Mouse (Mus musculus): Measurements from ENCODE around the gene Alox12. TPM values are rescaled to one million over a fixed set of nuclear protein-coding genes. Genes with fewer than 3 reads are reported as not detected.

Gene Alox12
- polyA plus RNA-seq, 1 experiment from 2014 or later: 3.5 TPM

GRCm38 (mm10) chr11:70284757-70285156, 29.6 kb upstream of the Alox12 start:
- WGBS: 89% methylated on average over 3 of the region's 3 CpGs
- Histone ChIP-seq H3K36me3 (ENCODE audit: control insufficient read depth, insufficient read depth, low read length) (no peaks in the 10 kb centered on the region), H3K4me1 (replicated peaks; ENCODE audit: control insufficient read depth, insufficient read depth, low read length) (no peaks in the 10 kb centered on the region), H3K4me3 (ENCODE audit: low read depth, low read length) (no peak overlapping the region), H3K9me3 (ENCODE audit: control insufficient read depth, low read length) (no peaks in the 10 kb centered on the region), H3K27me3 (ENCODE audit: control insufficient read depth, insufficient read depth, low read length) (no peaks in the 10 kb centered on the region), H3K27ac (ENCODE audit: low read depth, low read length) (no peak overlapping the region), H3K4me2 (replicated peaks; ENCODE audit: low read depth, low read length) (no peak overlapping the region), H3K9ac (ENCODE audit: low read depth, low read length) (no peak overlapping the region)
- DNase-seq (ENCODE audit: low spot score) (no peak), ATAC-seq (ENCODE audit: low FRiP score) (no peak)

- Histone ChIP-seq H3K36me3 (ENCODE audit: control insufficient read depth, insufficient read depth, low read length) (no peaks in the 10 kb centered on the region), H3K27ac (ENCODE audit: low read depth, low read length) (no peak overlapping the region)
- ATAC-seq (ENCODE audit: low FRiP score): no peak
Measured at GRCm38 (mm10) chr11:70283666-70284065, 28.5 kb upstream of the Alox12 start.

GRCm38 (mm10) chr11:70280441-70280840, 25.3 kb upstream of the Alox12 start:
- DNase-seq (ENCODE audit: low spot score): no peak
- Histone ChIP-seq H3K4me3 (ENCODE audit: low read depth, low read length) (no peak overlapping the region), H3K27me3 (ENCODE audit: control insufficient read depth, insufficient read depth, low read length) (no peaks in the 10 kb centered on the region), H3K36me3 (ENCODE audit: control insufficient read depth, insufficient read depth, low read length) (no peaks in the 10 kb centered on the region), H3K9ac (ENCODE audit: low read depth, low read length) (no peak overlapping the region), H3K4me1 (replicated peaks; ENCODE audit: control insufficient read depth, insufficient read depth, low read length) (no peaks in the 10 kb centered on the region), H3K4me2 (replicated peaks; ENCODE audit: low read depth, low read length) (no peak overlapping the region), H3K27ac (ENCODE audit: low read depth, low read length) (no peak overlapping the region), H3K9me3 (ENCODE audit: control insufficient read depth, low read length) (no peaks in the 10 kb centered on the region)
- no peak for ATAC-seq (ENCODE audit: low FRiP score)
- 72% methylated on average over 3 of the region's 3 CpGs for WGBS

More at GRCm38 (mm10) chr11:70283666-70284065, 28.5 kb upstream of the Alox12 start:
- no peak overlapping the region for H3K4me2 ChIP-seq (replicated peaks; ENCODE audit: low read depth, low read length)
- H3K4me3 ChIP-seq (ENCODE audit: low read depth, low read length): no peak overlapping the region
- no peak for DNase-seq (ENCODE audit: low spot score)
- no peaks in the 10 kb centered on the region for H3K4me1 ChIP-seq (replicated peaks; ENCODE audit: control insufficient read depth, insufficient read depth, low read length)
- no peaks in the 10 kb centered on the region for H3K9me3 ChIP-seq (ENCODE audit: control insufficient read depth, low read length)
- no peak overlapping the region for H3K9ac ChIP-seq (ENCODE audit: low read depth, low read length)
- 84% methylated on average over 4 of the region's 4 CpGs for WGBS
- no peaks in the 10 kb centered on the region for H3K27me3 ChIP-seq (ENCODE audit: control insufficient read depth, insufficient read depth, low read length)

- Histone ChIP-seq H3K9me3 (ENCODE audit: control insufficient read depth, low read length) (no peaks in the 10 kb centered on the region), H3K4me1 (replicated peaks; ENCODE audit: control insufficient read depth, insufficient read depth, low read length) (no peaks in the 10 kb centered on the region), H3K4me3 (ENCODE audit: low read depth, low read length) (no peak overlapping the region), H3K36me3 (ENCODE audit: control insufficient read depth, insufficient read depth, low read length) (no peaks in the 10 kb centered on the region), H3K27me3 (ENCODE audit: control insufficient read depth, insufficient read depth, low read length) (no peaks in the 10 kb centered on the region), H3K4me2 (replicated peaks; ENCODE audit: low read depth, low read length) (no peak overlapping the region), H3K27ac (ENCODE audit: low read depth, low read length) (no peak overlapping the region), H3K9ac (ENCODE audit: low read depth, low read length) (no peak overlapping the region)
- DNase-seq (ENCODE audit: low spot score): no peak
- 84% methylated on average over 3 of the region's 3 CpGs for WGBS
- no peak for ATAC-seq (ENCODE audit: low FRiP score)
Measured at GRCm38 (mm10) chr11:70278961-70279360, 23.8 kb upstream of the Alox12 start.

GRCm38 (mm10) chr11:70271641-70272040, 16.5 kb upstream of the Alox12 start:
- Histone ChIP-seq H3K4me1 (replicated peaks; ENCODE audit: control insufficient read depth, insufficient read depth, low read length) (no peaks in the 10 kb centered on the region), H3K9me3 (ENCODE audit: control insufficient read depth, low read length) (no peaks in the 10 kb centered on the region), H3K4me3 (ENCODE audit: low read depth, low read length) (no peak overlapping the region), H3K9ac (ENCODE audit: low read depth, low read length) (no peak overlapping the region), H3K4me2 (replicated peaks; ENCODE audit: low read depth, low read length) (no peak overlapping the region), H3K27ac (ENCODE audit: low read depth, low read length) (no peak overlapping the region), H3K36me3 (ENCODE audit: control insufficient read depth, insufficient read depth, low read length) (no peaks in the 10 kb centered on the region), H3K27me3 (ENCODE audit: control insufficient read depth, insufficient read depth, low read length) (no peaks in the 10 kb centered on the region)
- ATAC-seq (ENCODE audit: low FRiP score) (no peak), DNase-seq (ENCODE audit: low spot score) (no peak)
- WGBS: 84% methylated on average over 7 of the region's 7 CpGs

GRCm38 (mm10) chr11:70266405-70266804, 11.3 kb upstream of the Alox12 start:
- H3K36me3 ChIP-seq (ENCODE audit: control insufficient read depth, insufficient read depth, low read length): no peaks in the 10 kb centered on the region
- H3K4me3 ChIP-seq (ENCODE audit: low read depth, low read length): no peak overlapping the region
- no peak for ATAC-seq (ENCODE audit: low FRiP score)
- 96% methylated on average over 1 of the region's 1 CpGs for WGBS
- H3K4me2 ChIP-seq (replicated peaks; ENCODE audit: low read depth, low read length): no peak overlapping the region
- H3K27me3 ChIP-seq (ENCODE audit: control insufficient read depth, insufficient read depth, low read length): no peaks in the 10 kb centered on the region
- no peaks in the 10 kb centered on the region for H3K9me3 ChIP-seq (ENCODE audit: control insufficient read depth, low read length)
- no peak overlapping the region for H3K9ac ChIP-seq (ENCODE audit: low read depth, low read length)
- DNase-seq (ENCODE audit: low spot score): no peak
- H3K4me1 ChIP-seq (replicated peaks; ENCODE audit: control insufficient read depth, insufficient read depth, low read length): no peaks in the 10 kb centered on the region
- H3K27ac ChIP-seq (ENCODE audit: low read depth, low read length): no peak overlapping the region

GRCm38 (mm10) chr11:70265819-70266218, 10.7 kb upstream of the Alox12 start:
- no peak for DNase-seq (ENCODE audit: low spot score)
- no peak for ATAC-seq (ENCODE audit: low FRiP score)
- WGBS: 76% methylated on average over 4 of the region's 4 CpGs
- Histone ChIP-seq H3K4me2 (replicated peaks; ENCODE audit: low read depth, low read length) (no peak overlapping the region), H3K36me3 (ENCODE audit: control insufficient read depth, insufficient read depth, low read length) (no peaks in the 10 kb centered on the region), H3K27ac (ENCODE audit: low read depth, low read length) (no peak overlapping the region), H3K9ac (ENCODE audit: low read depth, low read length) (no peak overlapping the region), H3K9me3 (ENCODE audit: control insufficient read depth, low read length) (no peaks in the 10 kb centered on the region), H3K27me3 (ENCODE audit: control insufficient read depth, insufficient read depth, low read length) (no peaks in the 10 kb centered on the region), H3K4me1 (replicated peaks; ENCODE audit: control insufficient read depth, insufficient read depth, low read length) (no peaks in the 10 kb centered on the region), H3K4me3 (ENCODE audit: low read depth, low read length) (no peak overlapping the region)

- Histone ChIP-seq H3K4me1 (replicated peaks; ENCODE audit: control insufficient read depth, insufficient read depth, low read length) (no peaks in the 10 kb centered on the region), H3K27ac (ENCODE audit: low read depth, low read length) (no peak overlapping the region), H3K9me3 (ENCODE audit: control insufficient read depth, low read length) (no peaks in the 10 kb centered on the region), H3K36me3 (ENCODE audit: control insufficient read depth, insufficient read depth, low read length) (no peaks in the 10 kb centered on the region), H3K4me2 (replicated peaks; ENCODE audit: low read depth, low read length) (no peak overlapping the region), H3K4me3 (ENCODE audit: low read depth, low read length) (no peak overlapping the region), H3K9ac (ENCODE audit: low read depth, low read length) (no peak overlapping the region), H3K27me3 (ENCODE audit: control insufficient read depth, insufficient read depth, low read length) (no peaks in the 10 kb centered on the region)
- WGBS: 53% methylated on average over 3 of the region's 3 CpGs
- no peak for ATAC-seq (ENCODE audit: low FRiP score)
- no peak for DNase-seq (ENCODE audit: low spot score)
Measured at GRCm38 (mm10) chr11:70265252-70265651, 10.1 kb upstream of the Alox12 start.

GRCm38 (mm10) chr11:70259035-70259434, 3.9 kb upstream of the Alox12 start:
- H3K4me2 ChIP-seq (replicated peaks; ENCODE audit: low read depth, low read length): no peak overlapping the region
- H3K4me1 ChIP-seq (replicated peaks; ENCODE audit: control insufficient read depth, insufficient read depth, low read length): no peaks in the 10 kb centered on the region; the same call in 1 of the 2 replicates
- H3K36me3 ChIP-seq (ENCODE audit: control insufficient read depth, insufficient read depth, low read length): no peaks in the 10 kb centered on the region
- DNase-seq (ENCODE audit: low spot score) (no peak), ATAC-seq (ENCODE audit: low FRiP score) (no peak)
- H3K4me3 ChIP-seq (ENCODE audit: low read depth, low read length): no peak overlapping the region
- 91% methylated on average over 4 of the region's 4 CpGs for WGBS
- peaks cover 16% of the 10 kb centered on the region for H3K27me3 ChIP-seq (ENCODE audit: control insufficient read depth, insufficient read depth, low read length)
- no peak overlapping the region for H3K27ac ChIP-seq (ENCODE audit: low read depth, low read length)
- H3K9me3 ChIP-seq (ENCODE audit: control insufficient read depth, low read length): no peaks in the 10 kb centered on the region
- no peak overlapping the region for H3K9ac ChIP-seq (ENCODE audit: low read depth, low read length)

All from hindbrain, embryonic 11.5 days (tissue).